ENCODE assay signal across 8 mouse cellular contexts in genomic region chr6:142779045-142779811, GRCm38 (mm10). TPM values are rescaled to one million over a fixed set of nuclear protein-coding genes. Genes with fewer than 3 reads are reported as not detected.
A peak's percentile ranks its signal among the peaks of the same experiment; 100 is the strongest.
DNase-seq lines count a peak whose midpoint lies in the region; ATAC-seq and TF ChIP-seq lines count a peak whose summit lies in the region.
"Had no signal": no experiment of that assay in that cellular context is flagged by ENCODE, and none has a peak within 500 bp of the region (broad histone marks: within the 10 kb centered on the region; RNA-seq: fewer than 3 reads in every experiment).

No protein-coding gene starts in this region.

- no peak for TF ChIP-seq POLR2A in CH12.LX (IDR thresholded peaks at IDR 0.05; ENCODE audit: low read depth, low read length)
- no peak for TF ChIP-seq POLR2A in embryonic fibroblast, embryonic 13.5 days (IDR thresholded peaks at IDR 0.05; ENCODE audit: low read depth, low read length)

- TF ChIP-seq CTCF in CH12.LX (conservative IDR thresholded peaks at IDR 0.05 in 1 of 2, IDR thresholded peaks at IDR 0.05 in 1 of 2; ENCODE audit: low read depth in 2 of 2, low read length in 2 of 2), result peak in 1 of 2 experiments; percentile 85; a peak in 2 of 4 replicates
- peak; percentile 21; the same call in 1 of the 2 replicates for TF ChIP-seq CTCF in embryonic fibroblast, embryonic 13.5 days (IDR thresholded peaks at IDR 0.05; ENCODE audit: borderline replicate concordance, insufficient read depth, low read length)

- TF ChIP-seq EP300 in CH12.LX (IDR thresholded peaks at IDR 0.05; ENCODE audit: low read length), result no peak

- peaks cover 9 to 29% of the 10 kb centered on the region in 2 experiments for H3K36me3 ChIP-seq in CH12.LX (replicated peaks in 1 of 2; ENCODE audit: control insufficient read depth in 1 of 2, insufficient read depth in 1 of 2, low read length in 1 of 2)
- H3K36me3 ChIP-seq in hindbrain, embryonic 16.5 days (ENCODE audit: control insufficient read depth, insufficient read depth, low read length), result no peaks in the 10 kb centered on the region
- H3K36me3 ChIP-seq in stomach, embryonic 16.5 days (ENCODE audit: control insufficient read depth, insufficient read depth, low read length), result no peaks in the 10 kb centered on the region

- WGBS in hindbrain, embryonic 16.5 days, result 51% methylated on average over 11 of the region's 11 CpGs
- 46% methylated on average over 11 of the region's 11 CpGs for WGBS in stomach, embryonic 16.5 days

- dilution Hi-C loops in CH12.LX (cut with MboI; ENCODE audit: extremely low pct_ligation_motif_present, extremely low pct_unique_long_range_greater_than_20kb, low sequenced_read_pairs), result no loop called here

- no peaks in the 10 kb centered on the region for H3K27me3 ChIP-seq in CH12.LX (replicated peaks)
- H3K27me3 ChIP-seq in hindbrain, embryonic 16.5 days (replicated peaks; ENCODE audit: control insufficient read depth, insufficient read depth, low read length), result no peaks in the 10 kb centered on the region
- no peaks in the 10 kb centered on the region for H3K27me3 ChIP-seq in stomach, embryonic 16.5 days (ENCODE audit: control insufficient read depth, insufficient read depth, low read length)

- H3K9me3 ChIP-seq in CH12.LX (replicated peaks; ENCODE audit: low read length), result no peaks in the 10 kb centered on the region
- no peaks in the 10 kb centered on the region for H3K9me3 ChIP-seq in hindbrain, embryonic 16.5 days (ENCODE audit: control insufficient read depth, low read length)
- no peaks in the 10 kb centered on the region for H3K9me3 ChIP-seq in stomach, embryonic 16.5 days (replicated peaks; ENCODE audit: control insufficient read depth, low read length)

- H3K4me1 ChIP-seq in CH12.LX (ENCODE audit: control insufficient read depth in 1 of 2, insufficient read depth in 2 of 2), result peaks cover 3 to 18% of the 10 kb centered on the region in 2 experiments; a peak in 2 of 4 replicates
- H3K4me1 ChIP-seq in embryonic fibroblast, embryonic 13.5 days (ENCODE audit: control insufficient read depth, insufficient read depth, low read length), result no peaks in the 10 kb centered on the region
- H3K4me1 ChIP-seq in hindbrain, embryonic 16.5 days (ENCODE audit: control insufficient read depth, insufficient read depth, low read depth, low read length), result no peaks in the 10 kb centered on the region
- H3K4me1 ChIP-seq in stomach, embryonic 16.5 days (ENCODE audit: control insufficient read depth, insufficient read depth, low read length), result no peaks in the 10 kb centered on the region

- no peak overlapping the region for H3K4me3 ChIP-seq in CH12.LX (replicated peaks in 1 of 3; ENCODE audit: low read depth in 2 of 3, low read length in 2 of 3, poor library complexity in 1 of 3)
- H3K4me3 ChIP-seq in embryonic fibroblast, embryonic 13.5 days (ENCODE audit: insufficient read depth, low read length), result no peak overlapping the region
- H3K4me3 ChIP-seq in hindbrain, embryonic 16.5 days (ENCODE audit: low read length), result no peak overlapping the region
- H3K4me3 ChIP-seq in stomach, embryonic 16.5 days (replicated peaks; ENCODE audit: low read length), result no peak overlapping the region

- in situ Hi-C loops in CH12.LX (cut with MboI; ENCODE audit: low pct_ligation_motif_present, low pct_unique_long_range_greater_than_20kb, low sequenced_read_pairs), result no loop called here

- ATAC-seq in hindbrain, embryonic 16.5 days, result peak; percentile 81
- peak; percentile 25; the same call in 1 of the 2 replicates for ATAC-seq in stomach, embryonic 16.5 days (ENCODE audit: insufficient read depth, low FRiP score)

- H3K27ac ChIP-seq in CH12.LX (ENCODE audit: insufficient read depth, low read depth), result no peak overlapping the region
- no peak overlapping the region for H3K27ac ChIP-seq in embryonic fibroblast, embryonic 13.5 days (ENCODE audit: insufficient read depth, low read length)
- H3K27ac ChIP-seq in hindbrain, embryonic 16.5 days (ENCODE audit: low read depth, low read length), result no peak overlapping the region
- no peak overlapping the region for H3K27ac ChIP-seq in stomach, embryonic 16.5 days (ENCODE audit: low read length)

- H3K4me2 ChIP-seq in CH12.LX (ENCODE audit: insufficient read depth, low read depth, poor library complexity, severe bottlenecking), result no peak overlapping the region
- no peak overlapping the region for H3K4me2 ChIP-seq in hindbrain, embryonic 16.5 days (ENCODE audit: low read length)
- no peak overlapping the region for H3K4me2 ChIP-seq in stomach, embryonic 16.5 days (ENCODE audit: low read depth, low read length)

- no peak overlapping the region for H3K9ac ChIP-seq in CH12.LX (ENCODE audit: insufficient read depth, low read depth)
- no peak overlapping the region for H3K9ac ChIP-seq in hindbrain, embryonic 16.5 days (ENCODE audit: low read depth, low read length)
- H3K9ac ChIP-seq in stomach, embryonic 16.5 days (ENCODE audit: low read length), result no peak overlapping the region

- H3K79me2 ChIP-seq in CH12.LX (replicated peaks; ENCODE audit: control insufficient read depth, extremely low read depth, insufficient read depth, poor library complexity, severe bottlenecking), result no peaks in the 10 kb centered on the region

- DNase-seq in CH12.LX (ENCODE audit: extremely low read depth), result peak; percentile 50
- peak; percentile 53 for DNase-seq in T-cell, adult 2 months (ENCODE audit: low spot score)
- peak; percentile 30 to 47 for DNase-seq in layer of hippocampus, postnatal 25 days (ENCODE audit: extremely low spot score in 1 of 2, low spot score in 1 of 2)
- DNase-seq in mesoderm, embryonic 11.5 days (ENCODE audit: low read depth, low spot score), result peak; percentile 32

- TF ChIP-seq RAD21 in CH12.LX (IDR thresholded peaks at IDR 0.05; ENCODE audit: low read depth, low read length), result peak; percentile 84

TF ChIP-seq in CH12.LX, 34 proteins besides CTCF, POLR2A, EP300 and RAD21:
- TF ChIP-seq ZKSCAN1 (IDR thresholded peaks at IDR 0.05; ENCODE audit: borderline replicate concordance, low read depth, low read length) (no peak), CHD2 (IDR thresholded peaks at IDR 0.05; ENCODE audit: low read length) (no peak), MXI1 (IDR thresholded peaks at IDR 0.05; ENCODE audit: low read depth, low read length) (no peak), ELF1 (IDR thresholded peaks at IDR 0.05; ENCODE audit: low read depth, low read length) (no peak), JUND (conservative IDR thresholded peaks at IDR 0.05; ENCODE audit: low read depth, low read length) (no peak), ZC3H11A (IDR thresholded peaks at IDR 0.05; ENCODE audit: low read depth, low read length) (peak; percentile 23; the same call in 1 of the 2 replicates), MAZ (IDR thresholded peaks at IDR 0.05; ENCODE audit: low read depth, low read length) (no peak), ETS1 (conservative IDR thresholded peaks at IDR 0.05; ENCODE audit: low read depth, low read length) (no peak), PAX5 (IDR thresholded peaks at IDR 0.05; ENCODE audit: low read length) (no peak), SMC3 (IDR thresholded peaks at IDR 0.05; ENCODE audit: low read depth, low read length) (peak; percentile 81), CHD1 (IDR thresholded peaks at IDR 0.05; ENCODE audit: low read depth, low read length) (no peak), RCOR1 (conservative IDR thresholded peaks at IDR 0.05; ENCODE audit: low read depth, low read length) (no peak), HCFC1 (IDR thresholded peaks at IDR 0.05; ENCODE audit: low read depth, low read length) (no peak), SIN3A (IDR thresholded peaks at IDR 0.05; ENCODE audit: low read length) (no peak), MAFK (IDR thresholded peaks at IDR 0.05; ENCODE audit: insufficient replicate concordance, low read length) (no peak), MAX (IDR thresholded peaks at IDR 0.05; ENCODE audit: low read length) (no peak), USF1 (IDR thresholded peaks at IDR 0.05; ENCODE audit: low read depth, low read length) (no peak)
TF ChIP-seq in CH12.LX: peak in this region for 2.

RNA-seq across cellular contexts. Expression of gene Cmas, which starts 22.7 kb away (rescaled TPM):
- total RNA-seq in CH12.LX (2012; rRNA removed) (37.3 and 39.5 TPM in 2 replicates), CH12.LX (2014; rRNA removed) (62.4 and 66.7 TPM in 2 replicates)
- polyA plus RNA-seq in CH12.LX (2012; ENCODE audit: insufficient read length, low read depth), result 63.9 and 65.7 TPM in 2 replicates
- polyA plus RNA-seq in embryonic fibroblast, embryonic 13.5 days (2011; ENCODE audit: insufficient read length, low read depth, missing spikeins), result 40.3 and 44.1 TPM in 2 replicates
- 182 and 193 TPM in 2 replicates for polyA plus RNA-seq in hindbrain, embryonic 16.5 days (2015; fragmentation: Nextera tagmentation; extraction: Ambion mirVana)
- 100 to 1,000 TPM in 1 of 2 experiments, 10 to 100 TPM in 1; 99.1 to 108 TPM for total RNA-seq in layer of hippocampus, postnatal 25 days (2021)
- polyA plus RNA-seq in stomach, embryonic 16.5 days (2015; fragmentation: Nextera tagmentation; extraction: Ambion mirVana), result 83.6 and 90.7 TPM in 2 replicates

RNA-seq across cellular contexts. Expression of gene Sult6b2, which starts 25.1 kb away (rescaled TPM):
- total RNA-seq in CH12.LX (2012; rRNA removed) (0.08 and 0.25 TPM in 2 replicates), CH12.LX (2014; rRNA removed) (0.49 and 0.54 TPM in 2 replicates)
- 1.1 and 1.8 TPM in 2 replicates for polyA plus RNA-seq in CH12.LX (2012; ENCODE audit: insufficient read length, low read depth)
- not detected in 2 replicates for polyA plus RNA-seq in embryonic fibroblast, embryonic 13.5 days (2011; ENCODE audit: insufficient read length, low read depth, missing spikeins)
- 0.10 and 0.19 TPM in 2 replicates for polyA plus RNA-seq in hindbrain, embryonic 16.5 days (2015; fragmentation: Nextera tagmentation; extraction: Ambion mirVana)
- under 1 TPM in 1 of 2 experiments, not detected in 1; 0.15 TPM for total RNA-seq in layer of hippocampus, postnatal 25 days (2021)
- polyA plus RNA-seq in stomach, embryonic 16.5 days (2015; fragmentation: Nextera tagmentation; extraction: Ambion mirVana), result 1.5 and 3.1 TPM in 2 replicates
- polyA plus RNA-seq: gonadal fat pad, adult 2 months had no signal
